Mouse (Mus musculus): ENCODE measurements at regions not wholly inside any gene's neighbourhood (a gene's known extent, or its start where the extent isn't known, plus 50 kb on each side); places are given as distances from the start of the nearest gene placed in this dataset.

GRCm38 (mm10) chr2:21267149-21267761 is 61.7 kb downstream of the Thnsl1 start:
- DNase-seq (ENCODE audit: low spot score in 2 of 2): no peak

- peak in 1 of 2 experiments; percentile 28 for DNase-seq (ENCODE audit: low spot score in 2 of 2)
Measured at GRCm38 (mm10) chr2:21269989-21270846, 64.7 kb downstream of the Thnsl1 start.

- no peak for DNase-seq (ENCODE audit: low spot score in 2 of 2)
Measured at GRCm38 (mm10) chr2:21273416-21273815, 67.9 kb downstream of the Thnsl1 start.

- no peak for DNase-seq (ENCODE audit: low spot score in 2 of 2)
Measured at GRCm38 (mm10) chr2:21275315-21275714, 69.8 kb downstream of the Thnsl1 start.

GRCm38 (mm10) chr2:21280794-21281420 is 75.4 kb downstream of the Thnsl1 start:
- peak; percentile 85 to 90 for DNase-seq (ENCODE audit: low spot score in 2 of 2)

GRCm38 (mm10) chr2:21282505-21283200 is 77.1 kb downstream of the Thnsl1 start:
- no peak for DNase-seq (ENCODE audit: low spot score in 2 of 2)

DNA sequence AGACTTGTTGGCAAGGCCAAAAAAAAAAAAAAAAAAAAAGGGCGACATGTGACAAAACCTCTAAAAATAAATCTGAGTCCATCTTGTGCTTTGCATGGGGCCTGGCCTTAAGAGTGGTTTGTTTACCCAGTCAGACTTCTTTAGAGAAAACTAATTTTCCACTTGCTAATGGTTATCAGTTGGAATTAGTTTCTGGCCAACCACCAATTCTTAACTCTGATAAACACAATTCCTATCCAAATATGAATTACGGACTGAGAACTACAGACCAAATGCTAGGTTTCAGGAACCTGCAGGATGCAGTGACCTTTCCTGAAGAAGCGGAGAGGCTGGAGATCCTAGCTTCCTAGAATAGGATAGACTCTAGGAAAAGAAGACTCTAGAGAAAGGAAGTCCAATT is 79.4 kb downstream of the Thnsl1 start:
- no peak for DNase-seq (ENCODE audit: low spot score in 2 of 2)

GRCm38 (mm10) chr2:21287786-21288185 is 79.6 kb upstream of the Gpr158 start:
- DNase-seq (ENCODE audit: low spot score in 2 of 2): peak; percentile 20 to 47

- DNase-seq (ENCODE audit: low spot score in 2 of 2): peak; percentile 31 to 46
Measured at GRCm38 (mm10) chr2:21292669-21293151, 74.6 kb upstream of the Gpr158 start.

- no peak for DNase-seq (ENCODE audit: low spot score in 2 of 2)
Measured at GRCm38 (mm10) chr2:21294002-21294401, 73.3 kb upstream of the Gpr158 start.

DNA sequence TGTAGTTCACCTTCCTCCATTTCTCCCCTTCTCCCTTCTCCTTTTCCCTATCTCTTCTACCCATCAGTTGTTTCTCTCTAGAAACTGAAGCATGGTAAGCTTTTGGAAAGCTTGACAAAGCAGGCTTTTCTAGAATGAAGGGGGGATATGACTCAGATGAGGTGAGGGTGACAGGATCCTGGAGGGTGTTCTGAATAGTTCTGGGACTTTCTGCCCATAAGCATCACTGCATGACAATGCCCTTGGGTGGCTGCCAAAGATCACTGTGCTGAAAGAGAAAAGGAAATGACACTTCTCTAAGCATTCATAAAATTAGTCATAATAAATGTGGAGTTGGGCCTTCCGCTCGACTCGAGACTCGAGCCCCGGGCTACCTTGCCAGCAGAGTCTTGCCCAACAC is 67.7 kb upstream of the Gpr158 start:
- no peak for DNase-seq (ENCODE audit: low spot score in 2 of 2)
